In the genomic region with DNA sequence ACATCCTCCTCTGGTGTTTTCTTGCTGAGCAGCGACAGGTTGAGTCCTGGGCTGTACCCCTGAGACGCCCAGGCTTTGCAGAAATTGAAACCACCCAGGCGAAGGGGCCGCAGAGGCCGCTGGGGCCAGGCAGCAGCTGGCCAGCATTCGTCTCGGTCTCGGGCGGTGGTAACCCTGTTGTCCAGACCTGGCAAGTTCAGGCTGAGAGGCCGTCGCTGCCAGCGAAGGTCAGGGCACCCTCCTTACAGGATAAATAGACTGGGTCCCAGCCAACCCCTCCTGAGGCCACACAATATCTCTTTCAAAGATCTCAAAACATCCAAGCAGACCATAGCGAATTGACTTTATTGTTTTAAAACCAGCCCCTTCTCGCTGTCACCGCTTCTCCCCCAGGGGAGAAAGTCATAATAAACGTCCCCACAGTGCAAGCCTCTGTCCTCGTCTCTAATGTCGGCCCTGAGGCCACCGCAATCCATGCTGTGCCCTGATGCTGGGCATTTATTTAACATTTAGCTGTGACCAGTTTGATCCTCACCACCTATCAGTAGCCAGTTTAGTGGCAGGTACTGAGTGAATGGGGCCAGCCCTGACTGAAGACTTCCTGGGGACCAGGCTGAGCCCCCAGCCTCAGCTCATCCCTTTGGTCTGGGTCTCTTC, we compare ENCODE assay signal across 12 mouse cellular contexts.
A peak's percentile ranks its signal among the peaks of the same experiment; 100 is the strongest.
DNase-seq lines count a peak whose midpoint lies in the region; ATAC-seq and TF ChIP-seq lines count a peak whose summit lies in the region.
"Had no signal": no experiment of that assay in that cellular context is flagged by ENCODE, and none has a peak within 500 bp of the region (broad histone marks: within the 10 kb centered on the region; RNA-seq: fewer than 3 reads in every experiment).

No protein-coding gene starts in this region.

- no peaks in the 10 kb centered on the region for H3K27me3 ChIP-seq in intestine, embryonic 15.5 days (replicated peaks)
- H3K27me3 ChIP-seq: liver, embryonic 13.5 days had no signal

- peak; percentile 55 for DNase-seq in gastrocnemius, adult 2 months
- no peak for DNase-seq in gastrocnemius, postnatal 36 days
- peak; percentile 76 for DNase-seq in embryo, embryonic 10.5 days (ENCODE audit: low spot score)
- peak; percentile 20 for DNase-seq in gastrocnemius, postnatal 25 days
- DNase-seq in mesoderm, embryonic 11.5 days (ENCODE audit: low read depth, low spot score): peak; percentile 68
- DNase-seq in heart, postnatal 10 days: no peak
- no peak for DNase-seq in heart, postnatal 25 days (ENCODE audit: low spot score)
- DNase-seq: cerebellum, adult 2 months; liver, embryonic 13.5 days had no signal

- no peak overlapping the region for H3K9ac ChIP-seq in intestine, embryonic 15.5 days
- H3K9ac ChIP-seq: liver, embryonic 13.5 days had no signal

- ATAC-seq in intestine, embryonic 15.5 days: no peak

- peak overlapping the region; percentile 21; the same call in 1 of the 2 replicates for H3K4me3 ChIP-seq in gastrocnemius, adult 2 months
- no peak overlapping the region for H3K4me3 ChIP-seq in intestine, embryonic 15.5 days (replicated peaks)
- H3K4me3 ChIP-seq: erythroblast, embryonic 14.5 days; liver, embryonic 13.5 days had no signal

- H3K4me1 ChIP-seq in intestine, embryonic 15.5 days (replicated peaks): no peaks in the 10 kb centered on the region
- H3K4me1 ChIP-seq: liver, embryonic 13.5 days had no signal

- intact Hi-C loops in gastrocnemius, adult 2 months (cut with DNase I): no loop called here
- intact Hi-C loops in gastrocnemius, postnatal 36 days (cut with DNase I): no loop called here
- intact Hi-C loops in heart, postnatal 10 days (cut with DNase I): no loop called here
- intact Hi-C loops in heart, postnatal 25 days (cut with DNase I): no loop called here

- no peak overlapping the region for H3K4me2 ChIP-seq in intestine, embryonic 15.5 days (replicated peaks)
- H3K4me2 ChIP-seq: liver, embryonic 13.5 days had no signal

- TF ChIP-seq CTCF in gastrocnemius, adult 2 months (IDR thresholded peaks at IDR 0.05): no peak

- H3K36me3 ChIP-seq in intestine, embryonic 15.5 days: no peaks in the 10 kb centered on the region
- H3K36me3 ChIP-seq: liver, embryonic 13.5 days had no signal

- 60% methylated on average over 19 of the region's 19 CpGs for WGBS in intestine, embryonic 15.5 days

- H3K9me3 ChIP-seq in intestine, embryonic 15.5 days: no peaks in the 10 kb centered on the region
- H3K9me3 ChIP-seq: liver, embryonic 13.5 days had no signal

- no peak overlapping the region for H3K27ac ChIP-seq in gastrocnemius, adult 2 months
- H3K27ac ChIP-seq in intestine, embryonic 15.5 days: no peak overlapping the region
- H3K27ac ChIP-seq: liver, embryonic 13.5 days; macrophage had no signal

Comparison
In these comparisons a context has a peak if more than half of its experiments do, and no peak if none do; other contexts are left out.
1. DNase-seq: peak in gastrocnemius, adult 2 months (single experiment), embryo, embryonic 10.5 days (single experiment), gastrocnemius, postnatal 25 days (single experiment) and mesoderm, embryonic 11.5 days (single experiment); none in gastrocnemius, postnatal 36 days (0 of 2), heart, postnatal 10 days (0 of 2) and heart, postnatal 25 days (single experiment).